Comparison of ENCODE assay signal across 8 mouse cellular contexts in genomic region chr9:114932607-114933006, GRCm38 (mm10). TPM values are rescaled to one million over a fixed set of nuclear protein-coding genes. Genes with fewer than 3 reads are reported as not detected.
DNase-seq lines count a peak whose midpoint lies in the region; ATAC-seq lines count a peak whose summit lies in the region.

No protein-coding gene starts in this region.

- peak overlapping the region; percentile 81 for H3K4me3 ChIP-seq in brown adipose tissue, adult 24 weeks (ENCODE audit: insufficient read depth, low read depth, low read length)
- H3K4me3 ChIP-seq in hindbrain, embryonic 15.5 days, result peak overlapping the region; percentile 60
- peak overlapping the region; percentile 75 for H3K4me3 ChIP-seq in liver, embryonic 13.5 days (replicated peaks)
- peak overlapping the region; percentile 74 for H3K4me3 ChIP-seq in stomach, embryonic 16.5 days (replicated peaks; ENCODE audit: low read length)

- H3K4me2 ChIP-seq in hindbrain, embryonic 15.5 days, result peak overlapping the region; percentile 89
- peak overlapping the region; percentile 93 for H3K4me2 ChIP-seq in liver, embryonic 13.5 days
- peak overlapping the region; percentile 96 for H3K4me2 ChIP-seq in stomach, embryonic 16.5 days (ENCODE audit: low read depth, low read length)

- H3K9me3 ChIP-seq in hindbrain, embryonic 15.5 days, result no peaks in the 10 kb centered on the region
- H3K9me3 ChIP-seq in liver, embryonic 13.5 days (replicated peaks), result no peaks in the 10 kb centered on the region
- no peaks in the 10 kb centered on the region for H3K9me3 ChIP-seq in stomach, embryonic 16.5 days (replicated peaks; ENCODE audit: control insufficient read depth, low read length)

- H3K4me1 ChIP-seq in brown adipose tissue, adult 24 weeks (ENCODE audit: control insufficient read depth, insufficient read depth, insufficient read length, low read length), result peaks cover 6% of the 10 kb centered on the region
- H3K4me1 ChIP-seq in hindbrain, embryonic 15.5 days (replicated peaks), result peaks cover 15% of the 10 kb centered on the region
- H3K4me1 ChIP-seq in liver, embryonic 13.5 days (replicated peaks), result peaks cover 28% of the 10 kb centered on the region
- peaks cover 13% of the 10 kb centered on the region for H3K4me1 ChIP-seq in stomach, embryonic 16.5 days (ENCODE audit: control insufficient read depth, insufficient read depth, low read length)

- H3K36me3 ChIP-seq in hindbrain, embryonic 15.5 days, result no peaks in the 10 kb centered on the region
- H3K36me3 ChIP-seq in liver, embryonic 13.5 days, result no peaks in the 10 kb centered on the region
- no peaks in the 10 kb centered on the region for H3K36me3 ChIP-seq in stomach, embryonic 16.5 days (ENCODE audit: control insufficient read depth, insufficient read depth, low read length)

- no peak for ATAC-seq in hindbrain, embryonic 15.5 days (ENCODE audit: low FRiP score, low read depth)
- ATAC-seq in liver, embryonic 13.5 days (ENCODE audit: low read depth), result no peak
- no peak for ATAC-seq in stomach, embryonic 16.5 days (ENCODE audit: insufficient read depth, low FRiP score)

- no peak overlapping the region for H3K27ac ChIP-seq in brown adipose tissue, adult 24 weeks (replicated peaks; ENCODE audit: low read depth, low read length)
- no peak overlapping the region for H3K27ac ChIP-seq in hindbrain, embryonic 15.5 days (replicated peaks)
- H3K27ac ChIP-seq in liver, embryonic 13.5 days, result no peak overlapping the region
- no peak overlapping the region for H3K27ac ChIP-seq in stomach, embryonic 16.5 days (ENCODE audit: low read length)

- no peaks in the 10 kb centered on the region for H3K27me3 ChIP-seq in hindbrain, embryonic 15.5 days
- H3K27me3 ChIP-seq in liver, embryonic 13.5 days, result no peaks in the 10 kb centered on the region
- no peaks in the 10 kb centered on the region for H3K27me3 ChIP-seq in stomach, embryonic 16.5 days (ENCODE audit: control insufficient read depth, insufficient read depth, low read length)

- WGBS in hindbrain, embryonic 15.5 days, result 21% methylated on average over 13 of the region's 13 CpGs
- WGBS in liver, embryonic 13.5 days (ENCODE audit: insufficient replicate concordance), result 14% methylated on average over 13 of the region's 13 CpGs
- WGBS in stomach, embryonic 16.5 days, result 16% methylated on average over 13 of the region's 13 CpGs

- intact Hi-C loops in left cerebral cortex, postnatal 4 days (cut with DNase I), result loop anchor here (5.0 kb wide), 1 partner anchor 45 kb away; the partner anchor contains the start of gene Osbpl10

- peak overlapping the region; percentile 57 for H3K9ac ChIP-seq in hindbrain, embryonic 15.5 days
- H3K9ac ChIP-seq in liver, embryonic 13.5 days, result peak overlapping the region; percentile 76
- H3K9ac ChIP-seq in stomach, embryonic 16.5 days (ENCODE audit: low read length), result peak overlapping the region; percentile 82

- DNase-seq in heart, adult 11 months, result peak; percentile 86
- DNase-seq in heart, adult 8-10 months (ENCODE audit: low spot score), result no peak
- DNase-seq in liver, embryonic 13.5 days, result no peak
- DNase-seq in left cerebral cortex, postnatal 4 days, result no peak
- no peak for DNase-seq in ovary, adult 18-20 months (ENCODE audit: low spot score)

RNA-seq across cellular contexts. Expression of gene Gpd1l, which starts 1.2 kb away (rescaled TPM):
- total RNA-seq in heart, adult 8-10 months (2022), result 10 to 100 TPM; 39.7 to 41.2 (median 40.2) TPM
- polyA plus RNA-seq in brown adipose tissue, adult 24 weeks (2012; ENCODE audit: insufficient read depth, insufficient read length, missing spikeins), result 16.4 and 20.5 TPM in 2 replicates
- 35.2 and 38.5 TPM in 2 replicates for polyA plus RNA-seq in hindbrain, embryonic 15.5 days (2015; fragmentation: Nextera tagmentation; extraction: Ambion mirVana)
- polyA plus RNA-seq in liver, embryonic 13.5 days (2015; fragmentation: Nextera tagmentation; extraction: Ambion mirVana), result 7.2 and 8.5 TPM in 2 replicates
- 18.7 and 20.2 TPM in 2 replicates for polyA plus RNA-seq in stomach, embryonic 16.5 days (2015; fragmentation: Nextera tagmentation; extraction: Ambion mirVana)
- 100 to 1,000 TPM in 1 of 2 experiments, 10 to 100 TPM in 1; 90.9 to 101 TPM for total RNA-seq in left cerebral cortex, postnatal 4 days (2021)

RNA-seq across cellular contexts. Expression of gene Osbpl10, which starts 45.8 kb away (rescaled TPM):
- 1 to 10 TPM; 2.5 to 4.9 (median 3.3) TPM for total RNA-seq in heart, adult 8-10 months (2022)
- not detected in 2 replicates for polyA plus RNA-seq in brown adipose tissue, adult 24 weeks (2012; ENCODE audit: insufficient read depth, insufficient read length, missing spikeins)
- polyA plus RNA-seq in hindbrain, embryonic 15.5 days (2015; fragmentation: Nextera tagmentation; extraction: Ambion mirVana), result 3.1 and 4.7 TPM in 2 replicates
- polyA plus RNA-seq in liver, embryonic 13.5 days (2015; fragmentation: Nextera tagmentation; extraction: Ambion mirVana), result 0.23 and 0.32 TPM in 2 replicates
- polyA plus RNA-seq in stomach, embryonic 16.5 days (2015; fragmentation: Nextera tagmentation; extraction: Ambion mirVana), result 0.95 and 1.4 TPM in 2 replicates
- 10 to 100 TPM; 41.1 to 42.8 TPM for total RNA-seq in left cerebral cortex, postnatal 4 days (2021)

RNA-seq across cellular contexts. Expression of gene Rps27rt, which starts 49.9 kb away (rescaled TPM):
- total RNA-seq in heart, adult 8-10 months (2022), result 10 to 100 TPM in 3 of 4 experiments, 1 to 10 TPM in 1; 9.8 to 31.3 (median 20.9) TPM
- polyA plus RNA-seq in brown adipose tissue, adult 24 weeks (2012; ENCODE audit: insufficient read depth, insufficient read length, missing spikeins), result 705 and 1,225 TPM in 2 replicates
- 154 and 187 TPM in 2 replicates for polyA plus RNA-seq in hindbrain, embryonic 15.5 days (2015; fragmentation: Nextera tagmentation; extraction: Ambion mirVana)
- 242 and 274 TPM in 2 replicates for polyA plus RNA-seq in liver, embryonic 13.5 days (2015; fragmentation: Nextera tagmentation; extraction: Ambion mirVana)
- 421 and 444 TPM in 2 replicates for polyA plus RNA-seq in stomach, embryonic 16.5 days (2015; fragmentation: Nextera tagmentation; extraction: Ambion mirVana)
- total RNA-seq in left cerebral cortex, postnatal 4 days (2021), result 10 to 100 TPM; 15.8 to 36.9 TPM
